Mouse (Mus musculus): ENCODE results near the gene Llgl2. TPM values are rescaled to one million over a fixed set of nuclear protein-coding genes. Genes with fewer than 3 reads are reported as not detected.

Gene Llgl2
- 207 and 252 TPM in 2 replicates for polyA plus RNA-seq (2012; rRNA removed; ENCODE audit: low replicate concordance)

DNA sequence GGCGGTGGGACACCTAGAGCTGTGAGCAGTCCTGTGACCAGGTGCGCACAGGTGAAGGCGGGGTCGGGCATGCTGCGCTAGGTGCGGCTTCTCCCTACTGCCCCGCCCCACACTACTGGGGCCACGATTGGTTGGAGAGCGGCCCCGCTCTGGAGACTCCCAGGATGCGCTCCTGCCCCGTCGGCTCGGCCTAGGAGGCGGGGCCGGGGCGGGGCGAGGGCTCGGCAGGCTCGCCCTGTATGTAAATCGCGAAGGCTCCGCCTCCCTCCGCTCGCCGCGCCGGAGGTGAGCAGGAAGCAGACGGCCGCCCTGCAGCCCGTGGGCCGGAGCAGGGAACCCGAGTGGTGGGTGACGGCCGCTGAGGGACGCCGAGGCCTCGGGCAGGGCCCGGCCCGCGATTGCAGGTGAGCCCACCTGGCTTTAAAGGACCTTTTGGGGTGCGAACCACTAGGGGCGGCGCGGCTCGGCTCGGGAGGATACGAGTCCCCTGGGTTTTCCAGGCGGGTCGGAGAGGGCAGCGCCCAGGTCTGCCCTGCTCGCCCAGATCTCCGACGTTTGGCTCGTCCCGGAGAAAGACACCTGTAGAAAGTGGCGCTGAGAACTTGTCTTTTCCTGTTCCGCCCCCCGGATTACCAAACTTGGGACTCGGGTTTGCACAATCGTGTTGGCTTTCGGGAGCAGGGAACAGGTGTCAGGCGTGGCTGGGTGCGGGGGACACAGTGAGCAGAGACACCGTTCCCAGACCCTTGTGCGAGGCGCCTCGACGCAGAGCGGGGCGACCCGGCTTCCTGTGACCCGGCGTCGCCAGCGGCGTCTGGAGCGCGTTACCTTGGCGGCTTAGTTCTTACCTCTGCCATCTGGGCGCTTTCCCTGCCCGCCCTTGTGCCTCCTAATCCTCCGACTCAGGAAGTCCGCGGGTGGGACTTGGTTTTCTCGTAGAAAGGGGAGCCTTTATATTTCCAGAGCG, at the start of gene Llgl2:
TSS of gene Llgl2 (plus strand) at position 276 of the 967 bp plus-strand sequence.

GRCm38 (mm10) chr11:115813507-115814296, 10.1 kb upstream of the Llgl2 start, which contains the start of gene Caskin2:
Gene Caskin2, minus strand, starts transcription at chr11:115813639.

GRCm38 (mm10) chr11:115814605-115815450, 9.0 kb upstream of the Llgl2 start, which contains the start of gene Tsen54:
Gene Tsen54, plus strand, starts transcription at chr11:115814724.

DNA sequence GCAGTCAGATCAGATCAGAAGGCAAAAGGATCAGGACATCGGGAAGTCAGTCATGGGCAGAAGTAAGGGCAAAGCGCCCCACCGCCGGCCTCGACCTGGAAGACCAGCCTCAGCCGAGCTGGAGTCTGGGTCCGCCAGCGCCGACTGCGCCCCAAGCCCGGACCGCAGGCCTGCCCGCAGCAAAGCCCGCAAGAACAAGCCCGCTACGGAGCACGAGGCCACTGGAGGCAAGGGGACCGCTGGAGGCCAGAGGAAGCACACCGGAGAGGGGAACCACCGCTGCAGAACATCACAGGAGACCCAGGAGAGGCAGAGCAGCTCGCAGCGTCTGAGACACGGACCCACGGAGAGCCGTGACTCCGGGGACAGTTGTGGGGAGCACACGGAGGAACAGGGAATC, 34.5 kb downstream of the Llgl2 start, which contains the start of gene Myo15b:
TSS of gene Myo15b (plus strand) at position 53 of the 400 bp plus-strand sequence.

DNA sequence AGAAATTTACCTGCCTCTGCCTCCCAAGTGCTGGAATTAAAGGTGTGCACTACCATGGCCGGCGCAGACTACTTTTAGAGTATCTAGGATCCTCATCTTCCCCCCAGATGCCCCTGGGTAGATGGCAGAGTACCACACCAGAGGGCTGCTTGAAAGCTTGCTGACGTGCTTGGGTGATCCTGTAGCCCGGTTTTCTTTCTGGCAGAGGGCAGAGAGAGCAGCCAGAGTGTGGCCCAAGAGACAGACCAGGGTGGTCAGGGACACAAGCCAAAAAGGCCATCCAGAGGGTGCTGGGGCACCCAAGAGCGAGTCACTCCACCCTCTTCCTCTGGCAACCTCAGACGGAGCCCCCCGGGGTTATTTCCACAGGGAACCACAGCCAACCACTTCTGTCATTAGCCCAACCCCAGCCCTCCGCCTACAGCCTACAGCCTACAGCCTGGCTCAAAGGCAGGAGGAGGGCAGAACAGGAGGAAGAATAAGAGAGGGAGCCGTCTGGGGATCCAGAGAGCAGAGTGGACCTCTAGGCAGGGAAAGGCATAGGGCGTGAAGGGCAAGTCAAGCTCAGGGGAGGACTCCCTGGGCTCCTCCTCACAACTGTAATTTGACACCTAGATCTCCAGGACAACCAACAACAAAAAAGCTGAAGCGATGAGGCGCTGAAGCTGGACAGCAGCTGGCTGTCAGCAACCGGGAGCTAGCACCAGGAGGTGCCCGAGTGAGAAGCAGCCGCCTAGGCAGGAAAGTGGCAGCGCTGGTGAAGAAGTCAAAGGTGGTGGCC, 75.8 kb downstream of the Llgl2 start, which contains the start of gene Smim5:
TSS of gene Smim5 (plus strand) at position 481 of the 781 bp plus-strand sequence.

Other genes with a start within 250 kb of the Llgl2 start
- 11.1 and 12.3 TPM in 2 replicates for gene Mrps7, start 220.1 kb upstream of the Llgl2 start, polyA plus RNA-seq (2012; rRNA removed; ENCODE audit: low replicate concordance)
- 15.5 and 28.9 TPM in 2 replicates for gene Gga3, start 220.0 kb upstream of the Llgl2 start, polyA plus RNA-seq (2012; rRNA removed; ENCODE audit: low replicate concordance)
- gene Mif4gd, start 211.1 kb upstream of the Llgl2 start, polyA plus RNA-seq (2012; rRNA removed; ENCODE audit: low replicate concordance): 58.2 and 91.8 TPM in 2 replicates
- 18.3 and 22.2 TPM in 2 replicates for gene Slc25a19, start 195.8 kb upstream of the Llgl2 start, polyA plus RNA-seq (2012; rRNA removed; ENCODE audit: low replicate concordance)
- 25.3 and 37.6 TPM in 2 replicates for gene Grb2, start 115.5 kb upstream of the Llgl2 start, polyA plus RNA-seq (2012; rRNA removed; ENCODE audit: low replicate concordance)
- 87.6 and 103 TPM in 2 replicates for gene Tmem94, start 58.6 kb upstream of the Llgl2 start, polyA plus RNA-seq (2012; rRNA removed; ENCODE audit: low replicate concordance)
- 30.2 and 41.0 TPM in 2 replicates for gene Caskin2, start 10.4 kb upstream of the Llgl2 start, polyA plus RNA-seq (2012; rRNA removed; ENCODE audit: low replicate concordance)
- 43.3 and 67.7 TPM in 2 replicates for gene Tsen54, start 9.3 kb upstream of the Llgl2 start, polyA plus RNA-seq (2012; rRNA removed; ENCODE audit: low replicate concordance)
- gene Myo15b, start 34.4 kb downstream of the Llgl2 start, polyA plus RNA-seq (2012; rRNA removed; ENCODE audit: low replicate concordance): 427 and 1,224 TPM in 2 replicates
- gene Smim5, start 75.9 kb downstream of the Llgl2 start, polyA plus RNA-seq (2012; rRNA removed; ENCODE audit: low replicate concordance): 0.71 and 1.8 TPM in 2 replicates
- gene Smim6, start 88.0 kb downstream of the Llgl2 start, polyA plus RNA-seq (2012; rRNA removed; ENCODE audit: low replicate concordance): 6.3 and 7.1 TPM in 2 replicates
- 20.5 and 22.2 TPM in 2 replicates for gene Sap30bp, start 109.2 kb downstream of the Llgl2 start, polyA plus RNA-seq (2012; rRNA removed; ENCODE audit: low replicate concordance)
- gene Recql5, start 109.4 kb downstream of the Llgl2 start, polyA plus RNA-seq (2012; rRNA removed; ENCODE audit: low replicate concordance): 11.2 and 15.0 TPM in 2 replicates
- gene Itgb4, start 150.7 kb downstream of the Llgl2 start, polyA plus RNA-seq (2012; rRNA removed; ENCODE audit: low replicate concordance): 58.5 and 81.0 TPM in 2 replicates
- 75.5 and 95.6 TPM in 2 replicates for gene Galk1, start 188.7 kb downstream of the Llgl2 start, polyA plus RNA-seq (2012; rRNA removed; ENCODE audit: low replicate concordance)
- 118 and 156 TPM in 2 replicates for gene H3f3b, start 203.9 kb downstream of the Llgl2 start, polyA plus RNA-seq (2012; rRNA removed; ENCODE audit: low replicate concordance)
- 16.6 and 27.4 TPM in 2 replicates for gene Unk, start 206.3 kb downstream of the Llgl2 start, polyA plus RNA-seq (2012; rRNA removed; ENCODE audit: low replicate concordance)